Mouse (Mus musculus) forebrain, embryonic 10.5 days (tissue): ENCODE results near the gene Aurka. TPM values are rescaled to one million over a fixed set of nuclear protein-coding genes. Genes with fewer than 3 reads are reported as not detected.

Source experiments
- DNase-seq: peaks from one replicate; pipeline ENCODE4 v3.0.0-alpha.2; 2017; ENCODE audit warnings: low spot score; ENCODE audit errors: extremely low spot score
- H3K27ac ChIP-seq: fragments of 300-500 bp; sonication (generic); 2 replicates; pipeline ENCODE4 v1.5.1; 2016; ENCODE audit warnings: mild to moderate bottlenecking
- H3K27me3 ChIP-seq: fragments of 300-500 bp; sonication (generic); 2 replicates; pipeline ENCODE4 v1.6.1; 2016; ENCODE audit warnings: mild to moderate bottlenecking; ENCODE audit not compliant: poor library complexity, severe bottlenecking
- H3K36me3 ChIP-seq: fragments of 300-500 bp; sonication (generic); replicated peaks from 2 replicates; pipeline ENCODE4 v1.6.1; 2016; ENCODE audit warnings: mild to moderate bottlenecking, moderate library complexity
- H3K4me1 ChIP-seq: fragments of 300-500 bp; sonication (generic); 2 replicates; pipeline ENCODE4 v1.6.1; 2016
- H3K4me3 ChIP-seq: fragments of 300-500 bp; sonication (generic); 2 replicates; pipeline ENCODE4 v1.5.1; 2016; ENCODE audit warnings: mild to moderate bottlenecking, moderate library complexity
- H3K9me3 ChIP-seq: fragments of 300-500 bp; sonication (generic); 2 replicates; pipeline ENCODE4 v1.6.1; 2016; ENCODE audit warnings: mild to moderate bottlenecking, moderate library complexity
- WGBS: fragments of 180-500 bp; shearing (Covaris S2); methylation state at CpG from one replicate; pipeline ENCODE4 v1.1.7; 2016; 5-methylcytosine and 5-hydroxymethylcytosine counted together
- polyA plus RNA-seq: library from polyadenylated mRNA; unstranded; fragments of >200 nt; fragmentation: Nextera tagmentation; extraction: Ambion mirVana; gene quantifications from 2 replicates; pipeline ENCODE4 v1.2.1, GENCODE M21; 2016

Aurka gene
- polyA plus RNA-seq, 1 experiment from 2014 or later = 227 TPM

DNA sequence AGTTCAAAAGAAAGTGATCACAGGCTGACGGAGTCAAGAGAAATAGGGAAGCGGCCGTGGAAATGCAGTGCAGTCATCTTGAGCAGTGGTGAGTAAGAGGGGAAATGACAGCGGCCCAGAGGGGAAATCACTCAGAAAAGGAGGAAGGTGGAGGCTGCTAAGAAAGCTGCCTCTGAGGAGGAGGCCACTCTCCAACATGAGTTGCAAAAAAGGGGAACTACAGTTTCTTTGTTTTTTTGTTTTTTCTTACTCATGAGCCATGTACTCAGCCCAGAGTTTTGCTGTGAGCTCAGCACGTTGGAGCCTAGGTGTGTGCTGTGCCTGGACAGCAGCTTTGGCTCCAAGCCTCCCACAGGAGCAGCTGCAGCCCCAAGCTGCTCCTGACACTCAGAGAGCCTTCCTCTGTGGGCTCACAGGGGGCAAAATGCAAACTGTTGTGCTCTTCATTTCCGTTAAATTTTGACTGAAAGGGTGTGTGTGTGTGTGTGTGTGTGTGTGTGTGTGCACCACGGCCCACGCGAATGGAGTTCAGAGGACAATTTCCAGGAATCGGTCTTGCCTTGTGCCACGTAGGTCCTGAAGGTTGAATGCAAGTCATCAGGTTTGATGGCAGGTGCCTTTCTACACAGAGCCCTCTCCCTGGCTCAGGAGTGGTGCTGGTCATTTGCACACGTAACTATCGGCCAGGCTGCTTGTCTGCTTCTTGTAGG is 30.9 kb upstream of the Aurka start:
- no peaks in the 10 kb centered on the region for H3K36me3 ChIP-seq
- H3K4me1 ChIP-seq = peaks cover 15% of the 10 kb centered on the region
- H3K4me3 ChIP-seq = no peak overlapping the region
- H3K27me3 ChIP-seq = no peaks in the 10 kb centered on the region
- no peak for DNase-seq
- WGBS = 78% methylated on average over 13 of the region's 13 CpGs
- H3K27ac ChIP-seq = no peak overlapping the region
- no peaks in the 10 kb centered on the region for H3K9me3 ChIP-seq

DNA sequence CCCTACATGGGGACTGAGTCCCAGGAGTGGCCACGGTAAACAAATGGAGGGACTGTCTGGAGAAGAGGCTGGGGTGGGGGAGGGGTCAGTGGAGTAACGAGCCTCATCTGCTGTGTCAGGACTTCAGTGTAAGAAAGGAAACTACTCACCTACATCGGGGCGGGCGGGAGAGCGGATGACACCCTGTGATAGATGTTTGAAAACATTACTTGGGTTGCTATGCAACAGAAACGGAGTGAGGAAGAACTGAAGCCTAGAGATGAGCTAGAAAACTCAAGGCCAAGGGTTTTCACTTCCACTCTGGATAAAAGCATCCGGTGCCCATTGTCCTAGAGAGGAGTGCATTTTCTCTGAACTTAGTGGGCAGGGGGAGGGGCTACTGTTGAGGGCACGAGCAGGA is 29.6 kb upstream of the Aurka start:
- H3K9me3 ChIP-seq = no peaks in the 10 kb centered on the region

DNA sequence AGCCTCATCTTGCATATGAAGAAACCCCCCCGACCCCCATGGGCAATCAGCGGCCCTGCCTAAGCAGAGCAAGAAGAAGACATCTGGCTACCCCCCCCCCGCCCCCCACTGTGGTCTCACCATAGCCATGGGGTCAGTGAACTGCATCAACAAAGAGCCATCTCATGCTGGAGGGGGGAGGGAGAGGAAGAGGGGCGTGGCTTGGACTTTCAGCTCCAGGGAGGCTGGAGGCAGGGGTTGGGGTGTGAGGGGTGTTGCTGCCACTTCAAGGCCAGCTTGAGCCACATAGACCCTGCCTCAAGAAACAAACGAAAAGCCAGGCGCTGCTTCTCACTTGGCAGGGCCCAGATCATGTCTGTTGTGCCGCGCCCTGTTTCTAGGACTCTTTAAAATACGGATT is 25.6 kb upstream of the Aurka start:
- H3K27ac ChIP-seq = 0 out of 2 replicates have a peak overlapping the region, but pooled peaks have one; percentile 7
- 43% methylated on average over 9 of the region's 9 CpGs for WGBS
- H3K4me3 ChIP-seq = no peak overlapping the region
- no peak for DNase-seq
- H3K9me3 ChIP-seq = no peaks in the 10 kb centered on the region
- peaks cover 23% of the 10 kb centered on the region for H3K4me1 ChIP-seq
- no peaks in the 10 kb centered on the region for H3K27me3 ChIP-seq
- no peaks in the 10 kb centered on the region for H3K36me3 ChIP-seq

More for the DNA sequence above, 29.6 kb upstream of the Aurka start:
- H3K4me1 ChIP-seq = peaks cover 23% of the 10 kb centered on the region
- peak overlapping the region; percentile 25; the same call in 1 of the 2 replicates for H3K27ac ChIP-seq
- no peaks in the 10 kb centered on the region for H3K27me3 ChIP-seq
- no peak for DNase-seq
- WGBS = 61% methylated on average over 9 of the region's 9 CpGs
- no peaks in the 10 kb centered on the region for H3K36me3 ChIP-seq
- H3K4me3 ChIP-seq = no peak overlapping the region

- DNase-seq = no peak
- H3K9me3 ChIP-seq = no peaks in the 10 kb centered on the region
- H3K4me1 ChIP-seq = peaks cover 18% of the 10 kb centered on the region
- 86% methylated on average over 4 of the region's 4 CpGs for WGBS
- no peak overlapping the region for H3K4me3 ChIP-seq
- no peak overlapping the region for H3K27ac ChIP-seq
- no peaks in the 10 kb centered on the region for H3K36me3 ChIP-seq
- H3K27me3 ChIP-seq = no peaks in the 10 kb centered on the region
These were observed 24.3 kb upstream of the Aurka start for GRCm38 (mm10) chr2:172394671-172395070.

DNA sequence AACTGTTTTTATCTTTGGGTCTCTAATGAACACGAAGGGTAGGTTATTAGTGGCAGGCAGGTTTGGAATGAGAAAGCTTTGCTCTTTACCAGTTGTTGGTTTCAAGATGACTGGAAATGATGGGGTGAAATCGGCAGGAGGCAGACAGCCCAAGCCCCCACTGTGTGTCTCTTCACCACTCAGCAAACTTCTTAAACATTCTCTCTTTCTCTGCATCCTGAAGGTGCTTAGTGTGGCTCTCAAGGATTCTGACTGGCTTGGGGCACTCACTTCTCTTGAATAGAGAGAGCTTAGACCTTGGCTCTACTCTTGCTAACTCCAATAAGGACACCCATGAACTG is 23.7 kb upstream of the Aurka start:
- no peaks in the 10 kb centered on the region for H3K36me3 ChIP-seq
- H3K27ac ChIP-seq = no peak overlapping the region
- DNase-seq = no peak
- no peaks in the 10 kb centered on the region for H3K9me3 ChIP-seq
- H3K4me3 ChIP-seq = no peak overlapping the region
- WGBS = 80% methylated on average over 2 of the region's 2 CpGs
- H3K27me3 ChIP-seq = no peaks in the 10 kb centered on the region
- H3K4me1 ChIP-seq = peaks cover 11% of the 10 kb centered on the region

DNA sequence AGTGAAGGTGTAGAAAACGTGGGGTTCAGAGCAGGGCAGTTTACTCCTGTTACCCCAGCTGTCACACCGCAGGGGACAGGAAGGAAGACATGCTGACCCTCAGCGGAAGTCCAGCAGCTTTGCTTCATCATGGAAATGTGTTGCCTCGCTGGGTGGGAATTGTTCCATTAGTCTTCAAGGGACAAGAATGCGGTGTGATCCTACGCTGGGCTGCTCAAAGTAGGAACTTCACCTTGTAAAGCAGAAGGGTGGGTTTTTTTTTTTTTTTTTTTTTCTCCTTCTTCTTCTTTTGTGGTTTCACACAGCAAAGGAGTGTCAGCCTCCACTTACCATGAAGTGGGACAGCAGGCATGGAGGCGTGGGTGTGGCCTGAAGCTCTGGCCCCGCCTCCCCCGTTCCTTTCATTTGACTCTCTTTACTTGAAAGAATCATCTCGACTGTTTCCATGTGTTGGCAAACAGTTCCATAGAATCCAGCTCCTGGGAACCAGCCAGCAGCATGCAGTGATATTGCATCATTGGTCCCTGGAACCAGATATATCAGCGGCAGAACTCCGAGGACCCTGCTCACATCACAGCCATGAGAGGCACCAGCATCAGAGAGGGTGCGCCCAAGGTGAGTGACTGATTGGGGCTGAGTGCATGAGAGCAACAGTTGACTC is 23.2 kb upstream of the Aurka start, which contains the start of gene Cass4:
TSS of gene Cass4 (plus strand) at position 404 of the 661 bp plus-strand sequence.
- Histone ChIP-seq H3K36me3 (no peaks in the 10 kb centered on the region), H3K9me3 (no peaks in the 10 kb centered on the region), H3K27me3 (no peaks in the 10 kb centered on the region), H3K27ac (no peak within 1 kb of the TSS), H3K4me3 (no peak within 1 kb of the TSS), H3K4me1 (peaks cover 11% of the 10 kb centered on the region)
- 47% methylated on average over 13 of the region's 13 CpGs for WGBS
- no peak for DNase-seq

- Histone ChIP-seq H3K9me3 (no peaks in the 10 kb centered on the region), H3K27me3 (no peaks in the 10 kb centered on the region), H3K27ac (no peak overlapping the region), H3K36me3 (no peaks in the 10 kb centered on the region), H3K4me3 (no peak overlapping the region), H3K4me1 (peaks cover 11% of the 10 kb centered on the region)
- 80% methylated on average over 10 of the region's 10 CpGs for WGBS
- DNase-seq = no peak
These were observed 21.7 kb upstream of the Aurka start for GRCm38 (mm10) chr2:172392041-172392521.

DNA sequence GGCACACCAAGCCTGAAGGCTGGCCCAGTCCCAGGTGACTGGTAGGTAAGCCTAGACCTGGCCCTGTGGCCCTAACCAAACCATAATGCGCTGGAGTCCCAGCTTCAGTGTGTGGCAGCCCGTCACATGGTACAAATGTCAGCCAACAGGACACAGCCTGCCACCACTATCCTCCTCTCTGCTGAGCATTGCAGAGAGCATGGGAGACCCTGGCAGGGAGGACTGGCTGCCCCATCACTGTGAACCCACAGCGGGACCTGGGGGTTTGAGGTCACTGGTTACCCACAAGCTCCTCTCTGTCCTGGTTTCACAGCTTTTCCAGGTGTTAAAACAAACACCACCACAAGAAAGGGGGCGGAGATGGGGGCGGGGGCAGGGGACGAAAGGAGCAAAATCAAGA is 20.0 kb upstream of the Aurka start:
- H3K27ac ChIP-seq = no peak overlapping the region

DNA sequence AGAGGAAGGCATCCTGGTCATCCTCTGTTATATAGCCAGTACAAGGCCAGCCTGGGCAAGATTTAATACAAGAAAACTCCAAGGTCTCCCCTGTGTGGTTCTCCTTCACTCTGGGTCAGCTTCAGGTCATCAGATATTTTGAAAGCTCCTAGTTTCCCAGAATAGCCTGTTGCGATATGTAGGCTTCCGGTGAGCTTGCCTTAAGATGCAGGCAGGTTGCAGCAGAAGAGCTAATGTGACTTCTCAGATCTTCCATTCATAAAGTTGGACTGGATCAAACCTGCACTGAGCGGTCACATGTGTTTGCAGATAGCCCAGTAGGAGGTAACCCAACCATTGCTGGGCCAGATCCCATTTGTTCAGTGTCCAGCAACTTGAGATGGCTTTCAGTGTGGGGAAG is 14.4 kb upstream of the Aurka start:
- 94% methylated on average over 3 of the region's 3 CpGs for WGBS

More for the DNA sequence above, 20.0 kb upstream of the Aurka start:
- Histone ChIP-seq H3K4me3 (no peak overlapping the region), H3K4me1 (0 out of 2 replicates have a peak, but pooled peaks cover 3% of the 10 kb centered on the region), H3K27me3 (no peaks in the 10 kb centered on the region), H3K36me3 (no peaks in the 10 kb centered on the region), H3K9me3 (no peaks in the 10 kb centered on the region)
- 51% methylated on average over 6 of the region's 6 CpGs for WGBS
- no peak for DNase-seq

GRCm38 (mm10) chr2:172381898-172382297 is 11.6 kb upstream of the Aurka start:
- Histone ChIP-seq H3K36me3 (peaks cover 69% of the 10 kb centered on the region), H3K4me1 (no peaks in the 10 kb centered on the region), H3K27ac (no peak overlapping the region), H3K27me3 (no peaks in the 10 kb centered on the region), H3K4me3 (no peak overlapping the region), H3K9me3 (no peaks in the 10 kb centered on the region)
- 95% methylated on average over 12 of the region's 12 CpGs for WGBS
- no peak for DNase-seq

More for the DNA sequence above, 14.4 kb upstream of the Aurka start:
- Histone ChIP-seq H3K27ac (no peak overlapping the region), H3K4me1 (no peaks in the 10 kb centered on the region), H3K9me3 (no peaks in the 10 kb centered on the region), H3K27me3 (no peaks in the 10 kb centered on the region), H3K4me3 (no peak overlapping the region), H3K36me3 (peaks cover 41% of the 10 kb centered on the region)
- DNase-seq = no peak

- DNase-seq = no peak
- no peaks in the 10 kb centered on the region for H3K4me1 ChIP-seq
- no peaks in the 10 kb centered on the region for H3K9me3 ChIP-seq
- 95% methylated on average over 11 of the region's 11 CpGs for WGBS
- H3K27ac ChIP-seq = no peak overlapping the region
- no peak overlapping the region for H3K4me3 ChIP-seq
- H3K36me3 ChIP-seq = peaks cover 75% of the 10 kb centered on the region
- no peaks in the 10 kb centered on the region for H3K27me3 ChIP-seq
These were observed 11.0 kb upstream of the Aurka start for GRCm38 (mm10) chr2:172381341-172381740.

- Histone ChIP-seq H3K27ac (no peak overlapping the region), H3K27me3 (no peaks in the 10 kb centered on the region), H3K9me3 (no peaks in the 10 kb centered on the region), H3K4me3 (no peak overlapping the region), H3K4me1 (no peaks in the 10 kb centered on the region), H3K36me3 (peaks cover 83% of the 10 kb centered on the region)
- no peak for DNase-seq
- 97% methylated on average over 17 of the region's 17 CpGs for WGBS
These were observed 10.2 kb upstream of the Aurka start for GRCm38 (mm10) chr2:172380513-172380912.

- H3K9me3 ChIP-seq = no peaks in the 10 kb centered on the region
- 80% methylated on average over 7 of the region's 7 CpGs for WGBS
- no peaks in the 10 kb centered on the region for H3K4me1 ChIP-seq
- no peaks in the 10 kb centered on the region for H3K27me3 ChIP-seq
- H3K4me3 ChIP-seq = no peak overlapping the region
- peaks cover 100% of the 10 kb centered on the region for H3K36me3 ChIP-seq
- no peak for DNase-seq
- no peak overlapping the region for H3K27ac ChIP-seq
These were observed 8.0 kb upstream of the Aurka start for GRCm38 (mm10) chr2:172378332-172378731.
